Mouse (Mus musculus): ENCODE measurements around the gene Olfr553. TPM values are rescaled to one million over a fixed set of nuclear protein-coding genes. Genes with fewer than 3 reads are reported as not detected.

Gene Olfr553
- polyA plus RNA-seq, 1 experiment from 2014 or later, result not detected

DNA sequence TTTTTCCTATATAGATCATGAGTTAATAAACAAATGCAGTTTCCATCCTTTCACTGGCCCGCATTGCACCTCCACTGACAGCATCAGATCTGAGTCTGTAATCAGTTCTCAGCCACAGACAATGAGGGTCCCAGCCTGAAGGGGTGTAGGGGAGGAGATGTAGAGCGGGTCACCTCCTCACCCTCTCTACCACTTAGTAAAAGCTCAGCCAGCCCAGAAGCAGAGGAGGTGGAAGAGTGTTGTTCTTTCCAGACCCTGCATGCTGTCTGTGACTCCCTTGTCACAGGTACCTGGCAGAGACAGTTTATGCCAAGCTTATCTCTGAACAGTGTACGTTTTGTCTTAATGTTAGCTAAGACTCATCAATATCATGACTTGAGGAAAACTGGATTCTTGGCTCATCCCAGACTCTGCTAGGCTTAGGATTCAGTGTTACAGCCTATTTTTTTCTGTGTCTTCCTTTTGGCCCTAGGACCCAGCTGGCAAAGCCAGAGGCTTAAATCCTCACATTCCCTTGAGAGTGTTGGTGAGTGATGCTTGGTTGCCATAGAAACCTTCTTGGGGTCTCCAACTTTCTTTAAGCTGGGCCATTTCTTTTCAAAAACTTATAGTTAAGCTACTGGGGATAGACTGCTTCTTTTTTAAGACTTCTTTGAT lies 44.7 kb downstream of the Olfr553 start:
- Histone ChIP-seq H3K4me1 (peaks cover 8% of the 10 kb centered on the region; the same call in 1 of the 2 replicates), H3K27ac (no peak overlapping the region), H3K36me3 (replicated peaks) (no peaks in the 10 kb centered on the region), H3K27me3 (no peaks in the 10 kb centered on the region), H3K4me2 (no peak overlapping the region), H3K9ac (no peak overlapping the region), H3K9me3 (no peaks in the 10 kb centered on the region), H3K4me3 (replicated peaks) (no peak overlapping the region)
- 69% methylated on average over 3 of the region's 3 CpGs for WGBS
- ATAC-seq (ENCODE audit: low FRiP score), result peak; percentile 46; the same call in 1 of the 2 replicates

GRCm38 (mm10) chr7:102571142-102571541 lies 46.9 kb downstream of the Olfr553 start, which contains the start of gene Olfr550:
Olfr550 (plus strand) TSS chr7:102571442.
- Histone ChIP-seq H3K27ac (no peak within 1 kb of the TSS), H3K36me3 (replicated peaks) (no peaks in the 10 kb centered on the region), H3K9me3 (no peaks in the 10 kb centered on the region), H3K9ac (no peak within 1 kb of the TSS), H3K4me1 (peaks cover 8% of the 10 kb centered on the region; the same call in 1 of the 2 replicates), H3K4me2 (no peak within 1 kb of the TSS), H3K4me3 (replicated peaks) (no peak within 1 kb of the TSS), H3K27me3 (no peaks in the 10 kb centered on the region)
- 91% methylated on average over 8 of the region's 8 CpGs for WGBS
- ATAC-seq (ENCODE audit: low FRiP score), result no peak

DNA sequence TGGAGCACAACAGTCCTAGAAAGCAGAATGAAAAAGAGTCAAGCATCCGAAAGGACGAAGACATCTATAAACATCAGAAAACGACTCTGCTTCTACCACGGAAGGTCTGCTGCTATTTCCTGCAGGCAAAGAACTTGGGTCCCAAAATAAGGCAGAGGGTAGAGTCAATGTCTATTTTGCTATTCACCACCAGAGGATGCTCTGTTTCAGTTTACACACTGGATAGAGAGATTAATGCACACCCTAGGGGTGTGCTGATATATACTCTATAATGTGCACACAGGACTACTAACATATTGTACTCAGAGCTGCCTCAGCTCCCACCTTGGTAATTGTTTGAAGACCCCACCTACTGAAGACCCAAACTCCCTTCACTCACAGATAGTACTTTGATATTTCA lies 51.8 kb downstream of the Olfr553 start:
- Histone ChIP-seq H3K4me3 (replicated peaks) (no peak overlapping the region), H3K4me1 (0 out of 2 replicates have a peak, but pooled peaks cover 6% of the 10 kb centered on the region), H3K36me3 (replicated peaks) (no peaks in the 10 kb centered on the region), H3K9ac (no peak overlapping the region), H3K27ac (no peak overlapping the region), H3K9me3 (no peaks in the 10 kb centered on the region), H3K4me2 (no peak overlapping the region), H3K27me3 (no peaks in the 10 kb centered on the region)
- ATAC-seq (ENCODE audit: low FRiP score), result no peak
- WGBS, result 92% methylated on average over 4 of the region's 4 CpGs

GRCm38 (mm10) chr7:102564999-102565997 lies 52.7 kb downstream of the Olfr553 start, which contains the start of gene Trim21:
Trim21 (minus strand) TSS chr7:102565486.
- no peak; the same call in 1 of the 2 replicates for ATAC-seq (ENCODE audit: low FRiP score)
- no peaks in the 10 kb centered on the region for H3K36me3 ChIP-seq (replicated peaks)
- no peak within 1 kb of the TSS for H3K27ac ChIP-seq
- H3K4me3 ChIP-seq (replicated peaks), result peak within 1 kb of the TSS; percentile 32
- 28% methylated on average over 10 of the region's 10 CpGs for WGBS
- no peaks in the 10 kb centered on the region for H3K9me3 ChIP-seq
- peak within 1 kb of the TSS; percentile 42 for H3K4me2 ChIP-seq
- no peak within 1 kb of the TSS for H3K9ac ChIP-seq
- peaks cover 6% of the 10 kb centered on the region; the same call in 1 of the 2 replicates for H3K4me1 ChIP-seq
- H3K27me3 ChIP-seq, result no peaks in the 10 kb centered on the region

Other genes starting within 250 kb of the Olfr553 start
- 203 and 216 TPM in 2 replicates for gene Rrm1, start 176.5 kb downstream of the Olfr553 start, polyA plus RNA-seq (2016; fragmentation: Nextera tagmentation; extraction: Ambion mirVana)
- gene Olfr543, start 136.5 kb downstream of the Olfr553 start, polyA plus RNA-seq (2016; fragmentation: Nextera tagmentation; extraction: Ambion mirVana), result 0.45 and 0.89 TPM in 2 replicates
- 0.10 and 0.14 TPM in 2 replicates for gene Olfr544, start 129.9 kb downstream of the Olfr553 start, polyA plus RNA-seq (2016; fragmentation: Nextera tagmentation; extraction: Ambion mirVana)
- 0.32 TPM in 1 of 2 replicates, not detected in the other for gene Olfr545, start 118.6 kb downstream of the Olfr553 start, polyA plus RNA-seq (2016; fragmentation: Nextera tagmentation; extraction: Ambion mirVana)
- not detected in 2 replicates for gene Olfr547, start 83.5 kb downstream of the Olfr553 start, polyA plus RNA-seq (2016; fragmentation: Nextera tagmentation; extraction: Ambion mirVana)
- not detected in 2 replicates for gene Olfr548-ps1, start 77.3 kb downstream of the Olfr553 start, polyA plus RNA-seq (2016; fragmentation: Nextera tagmentation; extraction: Ambion mirVana)
- not detected in 2 replicates for gene Olfr549, start 68.3 kb downstream of the Olfr553 start, polyA plus RNA-seq (2016; fragmentation: Nextera tagmentation; extraction: Ambion mirVana)
- 0.14 and 0.21 TPM in 2 replicates for gene Trim21, start 52.7 kb downstream of the Olfr553 start, polyA plus RNA-seq (2016; fragmentation: Nextera tagmentation; extraction: Ambion mirVana)
- gene Olfr550, start 46.8 kb downstream of the Olfr553 start, polyA plus RNA-seq (2016; fragmentation: Nextera tagmentation; extraction: Ambion mirVana), result 0.19 TPM in 1 of 2 replicates, not detected in the other
- gene Olfr551, start 26.3 kb downstream of the Olfr553 start, polyA plus RNA-seq (2016; fragmentation: Nextera tagmentation; extraction: Ambion mirVana), result not detected in 2 replicates
- gene Olfr552, start 20.4 kb downstream of the Olfr553 start, polyA plus RNA-seq (2016; fragmentation: Nextera tagmentation; extraction: Ambion mirVana), result not detected in 2 replicates
- gene Olfr554, start 20.2 kb upstream of the Olfr553 start, polyA plus RNA-seq (2016; fragmentation: Nextera tagmentation; extraction: Ambion mirVana), result not detected in 2 replicates
- gene Olfr555, start 40.6 kb upstream of the Olfr553 start, polyA plus RNA-seq (2016; fragmentation: Nextera tagmentation; extraction: Ambion mirVana), result not detected in 2 replicates
- not detected in 2 replicates for gene Olfr556, start 46.7 kb upstream of the Olfr553 start, polyA plus RNA-seq (2016; fragmentation: Nextera tagmentation; extraction: Ambion mirVana)
- gene Trim68, start 69.1 kb upstream of the Olfr553 start, polyA plus RNA-seq (2016; fragmentation: Nextera tagmentation; extraction: Ambion mirVana), result 7.5 and 9.8 TPM in 2 replicates
- not detected in 2 replicates for gene Olfr557, start 77.7 kb upstream of the Olfr553 start, polyA plus RNA-seq (2016; fragmentation: Nextera tagmentation; extraction: Ambion mirVana)
- gene Olfr558, start 84.0 kb upstream of the Olfr553 start, polyA plus RNA-seq (2016; fragmentation: Nextera tagmentation; extraction: Ambion mirVana), result not detected in 2 replicates
- gene Olfr33, start 100.9 kb upstream of the Olfr553 start, polyA plus RNA-seq (2016; fragmentation: Nextera tagmentation; extraction: Ambion mirVana), result not detected in 2 replicates
- not detected in 2 replicates for gene Olfr559, start 109.3 kb upstream of the Olfr553 start, polyA plus RNA-seq (2016; fragmentation: Nextera tagmentation; extraction: Ambion mirVana)
- gene Olfr560, start 141.1 kb upstream of the Olfr553 start, polyA plus RNA-seq (2016; fragmentation: Nextera tagmentation; extraction: Ambion mirVana), result not detected in 2 replicates
- gene Olfr78, start 141.3 kb upstream of the Olfr553 start, polyA plus RNA-seq (2016; fragmentation: Nextera tagmentation; extraction: Ambion mirVana), result 0.10 TPM in 1 of 2 replicates, not detected in the other
- not detected in 2 replicates for gene Olfr561, start 153.0 kb upstream of the Olfr553 start, polyA plus RNA-seq (2016; fragmentation: Nextera tagmentation; extraction: Ambion mirVana)
- not detected in 2 replicates for gene Olfr564, start 185.3 kb upstream of the Olfr553 start, polyA plus RNA-seq (2016; fragmentation: Nextera tagmentation; extraction: Ambion mirVana)
- not detected in 2 replicates for gene Olfr566, start 240.5 kb upstream of the Olfr553 start, polyA plus RNA-seq (2016; fragmentation: Nextera tagmentation; extraction: Ambion mirVana)